Mouse (Mus musculus): ENCODE results near the gene Entpd6.
A peak's percentile ranks its signal among the peaks of the same experiment; 100 is the strongest.

The Entpd6 gene

GRCm38 (mm10) chr2:150748854-150749253 is at the start of gene Entpd6:
Entpd6 (plus strand) TSS chr2:150749042.
- DNase-seq (ENCODE audit: low read depth, low spot score): peak; percentile 98

DNA sequence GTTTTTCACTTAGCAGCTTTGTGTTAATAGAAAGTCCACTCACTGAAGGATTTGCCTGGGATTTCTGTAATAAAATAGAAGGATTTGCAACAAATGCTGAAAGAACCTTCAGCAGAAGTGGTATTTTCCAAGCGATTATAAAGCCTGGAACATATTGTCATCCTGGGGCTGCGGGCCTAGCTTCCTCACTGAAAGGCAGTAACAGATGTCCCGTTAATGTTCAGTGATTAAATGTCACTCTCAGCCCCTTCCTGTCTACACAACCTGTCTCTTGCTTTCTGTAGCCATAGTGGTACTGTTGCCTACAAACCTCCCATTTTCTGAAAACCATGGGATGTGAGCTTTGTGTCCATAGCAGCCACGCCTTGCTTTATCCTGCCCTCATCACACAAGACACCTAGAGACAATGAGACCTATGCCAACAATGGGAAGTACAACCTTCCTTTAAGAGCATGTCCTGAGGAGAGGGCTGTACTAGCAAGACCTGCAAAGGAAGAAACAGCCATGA is 36.6 kb upstream of the Entpd6 start:
- peak; percentile 18 for DNase-seq (ENCODE audit: low read depth, low spot score)

GRCm38 (mm10) chr2:150735756-150736576 is 12.9 kb upstream of the Entpd6 start:
- DNase-seq (ENCODE audit: low read depth, low spot score): peak; percentile 66

GRCm38 (mm10) chr2:150737881-150738280 is 11.0 kb upstream of the Entpd6 start:
- peak; percentile 50 for DNase-seq (ENCODE audit: low read depth, low spot score)

DNA sequence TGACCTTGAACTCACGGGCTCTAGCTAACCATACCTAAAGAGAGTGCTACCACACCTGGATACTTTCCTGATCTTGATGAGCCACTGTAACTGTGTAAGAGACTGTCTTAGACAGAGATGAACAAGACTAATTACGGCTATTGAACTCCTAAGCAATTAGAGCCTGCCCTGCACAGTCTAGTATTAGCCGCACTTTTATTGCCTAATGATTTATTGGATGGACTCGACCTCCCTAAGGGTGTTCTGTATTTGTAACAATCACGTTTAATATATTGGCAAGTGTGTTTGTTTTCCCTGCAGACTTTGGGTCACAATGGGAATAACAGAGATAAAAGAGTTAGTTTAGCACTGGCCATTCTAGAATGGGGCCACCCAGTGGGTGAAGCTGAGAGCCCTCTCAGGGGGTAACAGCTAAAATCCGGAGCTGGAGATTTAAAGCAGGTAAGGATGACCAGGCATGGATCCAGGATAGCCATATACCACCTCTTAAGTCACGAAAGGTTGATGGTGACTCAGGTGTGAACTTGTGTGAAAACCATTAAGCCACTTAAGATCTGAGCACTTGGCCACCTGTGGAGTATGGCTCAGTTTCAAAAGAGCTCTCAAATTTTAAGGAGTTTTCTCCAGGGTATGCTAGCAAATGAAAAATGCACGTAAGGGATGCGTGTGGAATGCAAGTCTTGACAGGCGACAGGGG is 8.5 kb upstream of the Entpd6 start:
- no peak for DNase-seq (ENCODE audit: low read depth, low spot score)

- peak; percentile 30 for DNase-seq (ENCODE audit: low read depth, low spot score)
These were observed 7.4 kb upstream of the Entpd6 start for GRCm38 (mm10) chr2:150741405-150741804.

- DNase-seq (ENCODE audit: low read depth, low spot score): peak; percentile 37
These were observed 3.8 kb upstream of the Entpd6 start for GRCm38 (mm10) chr2:150745016-150745415.

DNA sequence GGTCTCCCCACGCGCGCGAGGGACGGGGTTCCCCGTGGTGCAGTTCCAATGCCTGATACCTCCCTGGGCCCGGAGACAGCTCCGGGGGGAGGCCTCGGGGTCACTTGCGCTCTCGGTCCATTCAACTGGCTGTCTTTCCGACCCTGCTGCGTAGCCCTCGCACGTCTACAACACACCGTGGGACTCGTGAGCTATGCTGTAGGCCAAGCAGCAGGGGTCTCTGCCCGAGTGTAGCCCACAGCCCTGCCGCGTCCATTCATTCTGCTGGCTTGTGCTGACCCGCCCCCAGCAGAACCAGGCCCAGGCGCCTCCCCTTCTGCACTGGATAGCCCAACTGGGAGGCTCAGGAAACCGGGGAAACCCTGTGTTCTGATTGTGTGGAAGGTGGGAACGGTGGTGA is 441 bp downstream of the Entpd6 start:
- no peak for DNase-seq (ENCODE audit: low read depth, low spot score)

DNA sequence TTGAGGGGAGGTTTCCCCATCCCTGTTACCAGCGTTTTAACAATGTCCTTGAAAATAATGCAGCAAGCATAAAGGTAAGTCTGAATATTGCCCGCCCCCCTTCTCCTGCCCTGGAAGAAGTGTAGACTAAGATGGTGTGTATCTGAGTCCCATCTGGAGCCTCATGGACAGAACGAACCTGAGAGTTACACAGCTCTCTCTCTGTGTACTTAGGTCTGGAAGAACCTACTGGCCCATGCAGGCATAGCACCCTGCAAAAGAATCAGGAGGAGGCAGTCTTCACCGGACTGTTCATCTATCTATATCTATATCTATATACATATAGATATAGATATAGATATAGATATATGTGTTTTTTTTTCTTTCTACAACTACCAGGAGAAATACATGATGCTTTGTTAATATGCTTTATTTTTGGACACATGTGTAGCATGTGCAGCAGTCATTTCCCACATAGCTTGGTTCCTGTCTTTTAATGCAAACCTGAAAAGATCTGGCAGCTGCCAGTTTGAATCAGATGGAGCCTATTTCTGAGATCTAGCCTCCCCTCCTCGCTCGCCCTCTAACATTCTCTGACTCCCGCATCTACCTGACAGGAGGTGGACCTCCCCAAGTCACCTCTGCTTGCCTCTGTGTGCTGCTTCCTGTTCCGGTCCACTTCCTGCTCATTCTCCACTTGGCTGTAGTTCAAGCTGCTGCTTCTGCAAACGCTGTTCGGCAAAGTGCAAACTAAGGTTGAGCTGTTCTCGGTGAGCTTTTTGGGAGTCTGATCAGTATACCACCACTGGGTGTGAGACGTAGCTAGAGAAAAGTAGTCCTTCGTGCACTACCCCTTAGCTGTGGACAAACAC is 1.5 kb downstream of the Entpd6 start:
- peak; percentile 51 for DNase-seq (ENCODE audit: low read depth, low spot score)

DNA sequence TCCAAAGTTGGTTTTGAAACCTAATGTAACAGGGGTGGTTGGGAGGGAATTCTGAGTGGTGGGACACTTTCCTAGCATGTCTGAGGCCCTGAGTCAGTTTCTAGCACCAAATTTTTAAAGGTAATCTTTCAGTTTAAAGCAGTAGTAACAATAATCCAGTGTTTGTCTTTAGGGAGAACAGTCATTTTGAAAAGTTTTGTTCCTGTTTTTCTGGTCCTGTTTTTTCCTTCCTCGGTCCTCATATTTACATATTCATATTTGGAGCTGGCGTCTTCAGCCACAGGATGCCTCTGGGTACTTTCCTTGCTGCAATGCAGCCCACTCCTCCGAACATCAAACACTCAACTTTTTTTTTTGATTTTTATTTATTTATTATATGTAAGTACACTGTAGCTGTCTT is 6.2 kb downstream of the Entpd6 start:
- no peak for DNase-seq (ENCODE audit: low read depth, low spot score)

- DNase-seq (ENCODE audit: low read depth, low spot score): peak; percentile 77
These were observed 12.6 kb downstream of the Entpd6 start for GRCm38 (mm10) chr2:150761476-150761875.

- no peak for DNase-seq (ENCODE audit: low read depth, low spot score)
These were observed 16.8 kb downstream of the Entpd6 start for GRCm38 (mm10) chr2:150765619-150766018.

DNA sequence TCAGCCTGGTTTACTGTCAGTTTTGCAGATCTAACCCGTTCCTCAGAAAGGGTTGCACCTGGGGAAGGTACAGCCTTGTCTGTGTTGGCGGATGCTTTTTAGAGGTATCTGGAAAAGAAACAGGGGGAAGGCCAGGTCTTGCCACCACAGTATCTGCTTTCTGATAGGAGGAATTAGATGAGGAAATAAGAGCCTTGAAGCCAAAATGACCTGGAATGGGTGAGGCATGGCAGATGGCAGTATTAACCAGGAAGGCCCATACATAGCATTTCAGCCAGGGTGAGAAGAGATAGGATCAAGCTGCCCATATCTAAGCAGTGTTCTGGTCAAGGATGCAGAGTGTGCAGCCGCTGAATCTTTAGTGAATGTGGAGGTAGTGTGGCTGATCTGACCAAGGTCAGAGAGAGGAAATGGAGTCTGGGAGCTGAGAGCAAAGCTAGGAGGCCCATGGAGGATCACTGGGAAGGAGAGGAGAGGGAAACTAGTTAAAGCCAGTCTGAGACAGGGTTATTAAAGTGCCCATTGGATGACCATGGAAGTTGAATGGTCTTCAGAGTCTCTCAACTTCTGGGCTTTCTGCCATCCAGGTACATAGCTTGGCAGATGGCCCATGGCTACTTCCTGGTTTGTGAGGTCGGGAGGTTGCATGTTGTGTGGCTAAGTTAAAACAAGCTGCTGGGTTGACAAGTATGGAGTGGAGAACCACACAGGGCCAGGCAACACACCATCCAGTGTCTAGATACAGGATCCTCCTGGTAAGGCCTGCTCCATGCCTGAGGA is 17.4 kb downstream of the Entpd6 start:
- DNase-seq (ENCODE audit: low read depth, low spot score): no peak

DNA sequence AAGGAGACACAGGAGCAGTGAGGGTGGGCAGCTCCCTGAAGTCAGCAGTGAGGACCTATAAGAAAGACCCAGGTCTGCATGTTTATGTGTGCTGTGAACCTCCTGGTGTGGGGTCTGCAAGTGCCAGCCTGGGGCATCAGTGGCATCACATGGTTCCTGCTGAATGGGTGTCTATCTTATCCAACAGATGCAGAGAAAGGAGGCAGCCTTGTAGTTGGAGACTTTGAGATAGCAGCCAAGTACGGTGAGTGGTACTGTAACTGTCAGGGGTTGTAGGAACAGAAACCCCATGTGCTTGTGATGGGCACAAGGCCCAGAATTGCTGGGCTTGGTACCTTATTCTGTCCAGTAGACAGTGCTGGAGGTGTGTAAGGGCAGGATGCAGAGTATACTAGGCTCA is 19.8 kb downstream of the Entpd6 start:
- no peak for DNase-seq (ENCODE audit: low read depth, low spot score)

DNA sequence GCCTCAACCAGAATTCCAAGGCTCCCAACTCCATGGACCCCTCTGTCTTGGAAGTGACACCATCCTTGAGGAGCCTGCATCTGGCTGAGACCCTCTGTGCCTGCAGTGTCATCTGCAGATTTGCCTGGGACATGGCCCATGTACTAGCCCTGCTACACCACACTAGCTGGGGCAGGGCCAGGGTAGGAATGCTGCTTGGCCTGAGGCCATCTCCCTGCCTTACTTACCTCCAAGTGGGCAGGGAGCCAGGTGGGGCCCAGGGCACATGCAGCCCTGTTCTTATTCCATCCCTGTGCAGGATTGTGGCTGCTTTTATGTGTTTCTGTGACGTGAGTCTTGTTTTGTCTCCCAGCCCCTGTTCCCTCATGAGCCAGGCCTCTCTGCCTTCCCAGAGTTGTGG is 21.9 kb downstream of the Entpd6 start:
- no peak for DNase-seq (ENCODE audit: low read depth, low spot score)

DNA sequence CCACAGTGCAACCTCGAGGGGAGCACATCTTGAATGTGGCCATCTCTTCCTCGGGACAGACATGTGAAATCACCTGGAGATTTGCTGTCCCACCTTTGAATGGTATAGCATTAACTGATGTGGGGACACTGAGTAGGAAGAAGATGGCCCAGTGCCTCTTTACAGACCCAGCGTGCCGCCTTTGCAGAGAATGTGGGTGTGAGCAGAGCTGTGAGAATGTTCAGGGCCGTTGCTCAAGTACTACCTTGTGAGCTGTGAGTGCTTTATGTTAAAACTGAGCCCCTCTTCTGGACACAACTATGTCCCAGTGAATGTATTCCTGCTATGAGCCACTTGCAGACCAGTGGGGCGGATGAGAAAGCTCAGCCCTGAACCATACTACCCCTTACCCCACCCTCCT is 22.3 kb downstream of the Entpd6 start:
- DNase-seq (ENCODE audit: low read depth, low spot score): no peak

GRCm38 (mm10) chr2:150771996-150772395 is 23.2 kb downstream of the Entpd6 start:
- no peak for DNase-seq (ENCODE audit: low read depth, low spot score)

- no peak for DNase-seq (ENCODE audit: low read depth, low spot score)
These were observed 23.8 kb downstream of the Entpd6 start for GRCm38 (mm10) chr2:150772466-150773119.

DNA sequence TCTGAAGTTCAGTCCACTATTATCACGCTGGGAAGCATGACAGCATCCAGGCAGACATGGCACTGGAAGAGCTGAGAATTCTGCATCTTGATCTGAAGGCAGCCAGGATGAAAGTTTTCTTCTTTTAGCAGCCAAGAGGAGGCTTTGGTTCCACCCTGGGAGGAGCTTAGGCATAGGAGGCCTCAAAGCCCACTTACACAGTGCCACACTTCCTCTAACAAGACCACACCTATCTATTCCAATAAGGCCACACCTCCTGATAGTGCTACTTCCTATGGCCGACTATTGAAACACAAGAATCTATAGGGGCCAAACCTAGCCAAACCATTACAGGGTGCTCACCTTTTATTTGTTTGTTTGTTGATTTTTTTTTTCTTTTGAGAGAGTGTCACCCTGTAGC is 34.0 kb downstream of the Entpd6 start:
- DNase-seq (ENCODE audit: low read depth, low spot score): peak; percentile 19
